ENCODE assay signal across 9 mouse cellular contexts in the genomic region with DNA sequence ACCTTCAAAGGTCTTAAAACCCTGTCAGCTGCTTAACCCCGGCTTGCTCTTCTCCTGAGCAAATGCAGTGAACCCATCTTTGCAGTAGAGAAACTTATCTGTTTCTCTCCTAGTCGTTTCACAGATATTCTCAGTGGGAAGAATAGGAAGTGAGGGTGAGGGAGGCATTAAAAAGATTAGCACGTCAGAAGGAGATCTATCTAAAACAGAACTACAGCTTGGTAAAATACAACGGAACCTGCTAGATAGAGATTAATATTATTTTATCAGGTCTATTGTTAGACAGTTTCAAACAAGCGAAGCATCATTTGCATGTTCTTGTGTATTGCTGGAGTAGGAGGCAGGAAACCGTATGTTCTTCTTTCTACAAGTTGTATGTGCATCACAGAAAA. TPM values are rescaled to one million over a fixed set of nuclear protein-coding genes. Genes with fewer than 3 reads are reported as not detected.
DNase-seq lines count a peak whose midpoint lies in the region; ATAC-seq lines count a peak whose summit lies in the region.
"Had no signal": no experiment of that assay in that cellular context is flagged by ENCODE, and none has a peak within 500 bp of the region (broad histone marks: within the 10 kb centered on the region; RNA-seq: fewer than 3 reads in every experiment).

No protein-coding gene starts in this region.

- no peak overlapping the region for H3K9ac ChIP-seq in intestine, embryonic 15.5 days
- no peak overlapping the region for H3K9ac ChIP-seq in intestine, embryonic 16.5 days (ENCODE audit: low read depth, low read length)
- H3K9ac ChIP-seq in hindbrain, embryonic 13.5 days: no peak overlapping the region
- H3K9ac ChIP-seq: lung, embryonic 15.5 days had no signal

- no peak overlapping the region for H3K27ac ChIP-seq in intestine, embryonic 15.5 days
- H3K27ac ChIP-seq in intestine, embryonic 16.5 days (ENCODE audit: low read length): no peak overlapping the region
- H3K27ac ChIP-seq in hindbrain, embryonic 13.5 days: no peak overlapping the region
- H3K27ac ChIP-seq: lung, embryonic 15.5 days had no signal

- 58% methylated on average over 6 of the region's 6 CpGs for WGBS in intestine, embryonic 15.5 days
- 56% methylated on average over 6 of the region's 6 CpGs for WGBS in intestine, embryonic 16.5 days
- 41% methylated on average over 6 of the region's 6 CpGs for WGBS in hindbrain, embryonic 13.5 days

- no peaks in the 10 kb centered on the region for H3K4me1 ChIP-seq in intestine, embryonic 15.5 days (replicated peaks)
- no peaks in the 10 kb centered on the region for H3K4me1 ChIP-seq in intestine, embryonic 16.5 days (ENCODE audit: control insufficient read depth, insufficient read depth, low read length)
- H3K4me1 ChIP-seq in hindbrain, embryonic 13.5 days (replicated peaks): peaks cover 25% of the 10 kb centered on the region
- H3K4me1 ChIP-seq: lung, embryonic 15.5 days had no signal

- H3K36me3 ChIP-seq in intestine, embryonic 15.5 days: no peaks in the 10 kb centered on the region
- no peaks in the 10 kb centered on the region for H3K36me3 ChIP-seq in intestine, embryonic 16.5 days (ENCODE audit: control insufficient read depth, insufficient read depth, low read length)
- no peaks in the 10 kb centered on the region for H3K36me3 ChIP-seq in hindbrain, embryonic 13.5 days
- H3K36me3 ChIP-seq: lung, embryonic 15.5 days had no signal

- no peak overlapping the region for H3K4me2 ChIP-seq in intestine, embryonic 15.5 days (replicated peaks)
- H3K4me2 ChIP-seq in intestine, embryonic 16.5 days (ENCODE audit: low read depth, low read length): no peak overlapping the region
- H3K4me2 ChIP-seq in hindbrain, embryonic 13.5 days: 0 out of 2 replicates have a peak overlapping the region, but pooled peaks have one; percentile 4

- peaks cover 28% of the 10 kb centered on the region for H3K27me3 ChIP-seq in intestine, embryonic 15.5 days (replicated peaks)
- H3K27me3 ChIP-seq in intestine, embryonic 16.5 days (replicated peaks; ENCODE audit: control insufficient read depth, insufficient read depth, low read length): peaks cover 13% of the 10 kb centered on the region
- H3K27me3 ChIP-seq in hindbrain, embryonic 13.5 days: peaks cover 55% of the 10 kb centered on the region
- H3K27me3 ChIP-seq: CH12.LX had no signal

- H3K9me3 ChIP-seq in intestine, embryonic 15.5 days: no peaks in the 10 kb centered on the region
- no peaks in the 10 kb centered on the region for H3K9me3 ChIP-seq in intestine, embryonic 16.5 days (ENCODE audit: control insufficient read depth, low read length)
- H3K9me3 ChIP-seq in hindbrain, embryonic 13.5 days: no peaks in the 10 kb centered on the region
- H3K9me3 ChIP-seq: lung, embryonic 15.5 days had no signal

- 0 out of 2 replicates have a peak, but pooled peaks have one; percentile 3 for ATAC-seq in intestine, embryonic 15.5 days
- ATAC-seq in intestine, embryonic 16.5 days: no peak
- ATAC-seq in common myeloid progenitor, adult 5-6 weeks (replicated peaks; ENCODE audit: low read depth, poor library complexity, severe bottlenecking): peak; percentile 39
- no peak; the same call in 1 of the 2 replicates for ATAC-seq in hindbrain, embryonic 13.5 days (ENCODE audit: low FRiP score)
- ATAC-seq in megakaryocyte, adult 5-6 weeks (ENCODE audit: poor library complexity, severe bottlenecking): 0 out of 2 replicates have a peak, but pooled peaks have one; percentile 7

- H3K4me3 ChIP-seq in intestine, embryonic 15.5 days (replicated peaks): no peak overlapping the region
- no peak overlapping the region for H3K4me3 ChIP-seq in intestine, embryonic 16.5 days (ENCODE audit: low read length)
- H3K4me3 ChIP-seq in hindbrain, embryonic 13.5 days: no peak overlapping the region

- no peak for DNase-seq in gastrocnemius, postnatal 25 days
- DNase-seq in heart, postnatal 4 days: no peak

RNA-seq across cellular contexts. Expression of a gene that starts 42.6 kb away (rescaled TPM):
- 29.5 and 33.7 TPM in 2 replicates for polyA plus RNA-seq in intestine, embryonic 15.5 days (2015; fragmentation: Nextera tagmentation; extraction: Ambion mirVana)
- polyA plus RNA-seq in intestine, embryonic 16.5 days (2015; fragmentation: Nextera tagmentation; extraction: Ambion mirVana): 38.7 and 41.0 TPM in 2 replicates
- 15.2 and 17.2 TPM in 2 replicates for total RNA-seq in common myeloid progenitor, adult 5-6 weeks (2017)
- 12.1 and 12.7 TPM in 2 replicates for polyA plus RNA-seq in hindbrain, embryonic 13.5 days (2015; fragmentation: Nextera tagmentation; extraction: Ambion mirVana)
- 11.1 and 13.1 TPM in 2 replicates for total RNA-seq in megakaryocyte, adult 5-6 weeks (2015)
- total RNA-seq in megakaryocyte, adult 5-6 weeks (2017): 1.7 and 4.8 TPM in 2 replicates
- total RNA-seq in gastrocnemius, postnatal 25 days (2021): 10 to 100 TPM; 62.1 to 62.3 TPM
- total RNA-seq in heart, postnatal 4 days (2021): 10 to 100 TPM; 83.0 to 94.2 TPM

Comparison
In these comparisons a context has a peak if more than half of its experiments do, and no peak if none do; other contexts are left out.
1. ATAC-seq: peak in intestine, embryonic 15.5 days (single experiment), common myeloid progenitor, adult 5-6 weeks (single experiment) and megakaryocyte, adult 5-6 weeks (single experiment); none in intestine, embryonic 16.5 days (single experiment) and hindbrain, embryonic 13.5 days (single experiment).